Mouse (Mus musculus) adipose tissue, adult 10 weeks (tissue): ENCODE measurements around the gene Nrn1l. TPM values are rescaled to one million over a fixed set of nuclear protein-coding genes. Genes with fewer than 3 reads are reported as not detected.

Experiments used
- polyA plus RNA-seq: library from polyadenylated mRNA; stranded (reverse); fragments of 350-450 nt; fragmentation: Illumina TruSeq; extraction: RNeasy Lipid Tissue Mini Kit (QIAGEN cat#74804); gene quantifications from one replicate; pipeline ENCODE4 v1.2.3, GENCODE M21; 2014; ENCODE audit warnings: low read depth, low replicate concordance

The Nrn1l gene
- polyA plus RNA-seq = not detected

DNA sequence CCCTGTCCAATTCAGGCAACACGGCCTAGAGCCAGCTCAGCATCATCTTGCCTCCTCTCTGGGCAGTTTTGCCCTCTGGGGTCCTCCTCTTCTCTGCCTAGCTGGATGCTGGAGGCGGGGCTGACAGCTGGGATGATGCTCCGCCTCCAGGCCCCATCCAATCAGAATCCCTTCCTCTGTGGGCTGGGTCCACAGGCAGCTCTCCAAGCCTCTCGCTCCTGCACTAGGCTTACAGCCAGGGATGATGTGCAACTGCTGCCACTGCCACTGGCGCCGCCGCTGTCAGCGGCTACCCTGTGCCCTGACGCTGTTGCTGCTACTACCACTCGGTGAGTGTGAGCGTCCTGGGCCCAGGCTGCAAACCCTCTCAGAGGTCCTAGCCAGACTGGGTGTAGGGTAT, at the start of gene Nrn1l:
Nrn1l (plus strand) TSS at position 229 of the 400 bp plus-strand sequence.

DNA sequence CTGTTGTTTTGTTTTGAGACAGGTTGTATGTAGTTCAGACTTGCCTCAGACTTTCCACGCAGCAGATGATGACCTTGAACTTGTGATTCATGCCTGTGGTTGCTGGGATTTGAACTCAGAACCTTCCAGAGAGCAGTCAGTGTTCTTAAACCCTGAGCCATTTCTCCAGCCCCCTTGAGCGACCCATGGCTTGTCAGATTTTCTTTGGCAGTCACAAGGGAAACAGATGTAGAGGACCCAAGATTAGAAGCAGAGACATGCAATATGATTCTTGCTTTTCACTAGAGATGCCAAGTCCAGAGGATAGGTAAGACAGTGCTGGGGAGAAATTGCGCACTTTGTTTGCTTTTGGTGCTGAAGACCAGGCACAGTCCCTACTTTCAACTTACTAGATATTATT, 40.2 kb upstream of the Nrn1l start, which contains the start of gene Cenpt:
Cenpt (minus strand) TSS at position 101 of the 400 bp plus-strand sequence.

DNA sequence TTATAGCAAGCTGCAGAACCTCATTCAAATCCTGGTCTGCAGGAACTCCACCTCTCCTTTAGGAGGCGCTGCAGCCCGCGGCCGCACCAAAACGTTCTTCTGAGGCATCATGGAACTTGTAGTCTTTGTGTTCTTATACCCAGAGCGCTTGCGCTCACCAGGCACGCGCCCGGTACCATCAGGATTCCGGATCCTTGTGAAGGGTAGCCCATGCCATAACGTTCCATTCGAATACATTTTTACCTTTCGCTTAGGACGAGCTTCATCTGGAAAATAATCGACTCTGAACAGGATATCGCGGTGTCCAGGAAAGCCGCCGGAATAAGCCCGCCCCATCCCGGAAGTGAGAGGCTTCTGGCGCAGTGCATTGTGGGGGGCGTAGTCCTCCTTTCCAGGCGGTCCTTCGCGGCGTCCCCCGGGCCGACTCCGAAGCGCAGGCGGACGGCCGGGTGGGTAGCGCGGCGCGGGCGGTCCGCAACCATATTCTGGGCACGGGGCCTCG, 38.6 kb upstream of the Nrn1l start, which contains the start of gene Thap11:
Thap11 (plus strand) TSS at position 418 of the 502 bp plus-strand sequence.

DNA sequence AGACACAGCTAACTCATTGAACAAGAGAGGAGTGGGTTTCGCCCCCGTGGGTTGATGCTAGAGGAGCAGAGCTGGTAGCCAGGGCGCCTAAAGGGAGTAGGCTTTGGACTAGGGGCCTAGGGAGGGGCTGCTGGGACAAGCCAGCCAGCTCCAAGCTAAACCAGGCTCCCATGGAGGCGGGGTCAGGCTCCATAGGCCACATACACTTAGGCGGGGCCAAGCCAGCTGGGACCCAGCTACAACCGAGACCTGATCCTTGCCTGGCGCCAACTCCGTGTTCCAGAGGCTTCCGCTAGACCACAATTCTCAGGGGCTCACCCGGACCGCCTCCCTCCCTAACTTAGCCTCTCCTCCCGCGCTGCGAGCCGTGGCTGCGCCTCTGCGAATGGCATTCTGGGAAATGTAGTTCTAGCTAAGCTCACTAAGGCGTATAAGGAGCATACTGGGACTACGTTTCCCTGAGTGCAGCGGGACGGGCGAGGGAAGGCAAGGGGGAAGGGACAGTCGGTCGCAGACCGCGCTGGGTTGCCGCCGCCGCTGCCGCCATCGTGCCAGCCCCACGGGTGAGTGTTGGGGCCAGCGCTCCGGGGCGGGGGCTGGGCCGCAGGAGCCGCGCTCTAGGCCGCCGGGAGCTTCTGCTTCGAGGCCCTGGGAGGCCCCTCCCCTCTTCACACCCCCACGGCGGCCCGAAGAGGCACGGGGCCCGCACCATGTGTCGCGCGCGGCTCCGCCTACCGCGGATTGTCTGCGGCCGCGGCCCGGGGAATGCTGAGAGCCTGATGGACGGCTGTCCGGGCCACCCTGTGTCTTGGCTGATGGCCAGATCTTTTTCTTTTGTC, 33.0 kb upstream of the Nrn1l start, which contains the start of gene Nutf2:
Nutf2 (plus strand) TSS at position 438 of the 839 bp plus-strand sequence.

DNA sequence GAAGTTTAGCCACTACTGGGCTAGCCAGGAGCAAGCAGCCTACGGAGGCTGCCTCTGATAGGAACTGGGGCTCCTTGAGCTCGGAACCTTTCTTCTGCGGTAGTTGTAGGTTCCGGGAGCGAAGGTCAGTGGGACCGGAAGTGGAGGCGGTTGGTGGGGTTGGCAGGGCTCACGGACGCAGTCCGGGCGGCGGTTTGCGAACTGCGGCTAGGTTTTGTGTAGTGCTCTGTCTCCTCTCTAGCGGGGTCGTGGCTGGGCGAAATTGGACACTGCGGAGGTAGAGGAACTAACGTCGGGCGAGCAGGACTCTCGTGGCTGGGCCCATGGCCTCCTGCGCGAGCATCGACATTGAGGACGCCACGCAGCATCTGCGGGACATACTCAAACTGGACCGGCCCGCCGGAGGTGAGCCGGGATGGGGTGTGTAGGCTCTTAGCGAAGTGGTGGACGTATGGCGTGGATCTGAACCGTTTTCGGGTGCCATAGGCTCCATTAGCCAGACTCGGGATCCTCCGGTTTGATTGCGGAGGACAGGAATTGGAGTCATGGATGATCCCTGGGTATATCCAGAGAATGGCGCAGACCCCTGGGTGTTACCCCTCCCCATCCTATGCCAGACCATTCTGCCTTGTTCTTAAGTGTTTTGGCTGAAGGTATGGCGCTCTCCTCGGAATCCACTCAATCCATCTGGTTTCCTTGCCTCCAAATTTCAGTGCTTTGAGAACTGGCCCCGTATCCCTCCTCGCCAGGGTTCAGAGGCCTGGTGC, 12.4 kb upstream of the Nrn1l start, which contains the start of gene Edc4:
Edc4 (plus strand) TSS at position 128 of the 767 bp plus-strand sequence.

DNA sequence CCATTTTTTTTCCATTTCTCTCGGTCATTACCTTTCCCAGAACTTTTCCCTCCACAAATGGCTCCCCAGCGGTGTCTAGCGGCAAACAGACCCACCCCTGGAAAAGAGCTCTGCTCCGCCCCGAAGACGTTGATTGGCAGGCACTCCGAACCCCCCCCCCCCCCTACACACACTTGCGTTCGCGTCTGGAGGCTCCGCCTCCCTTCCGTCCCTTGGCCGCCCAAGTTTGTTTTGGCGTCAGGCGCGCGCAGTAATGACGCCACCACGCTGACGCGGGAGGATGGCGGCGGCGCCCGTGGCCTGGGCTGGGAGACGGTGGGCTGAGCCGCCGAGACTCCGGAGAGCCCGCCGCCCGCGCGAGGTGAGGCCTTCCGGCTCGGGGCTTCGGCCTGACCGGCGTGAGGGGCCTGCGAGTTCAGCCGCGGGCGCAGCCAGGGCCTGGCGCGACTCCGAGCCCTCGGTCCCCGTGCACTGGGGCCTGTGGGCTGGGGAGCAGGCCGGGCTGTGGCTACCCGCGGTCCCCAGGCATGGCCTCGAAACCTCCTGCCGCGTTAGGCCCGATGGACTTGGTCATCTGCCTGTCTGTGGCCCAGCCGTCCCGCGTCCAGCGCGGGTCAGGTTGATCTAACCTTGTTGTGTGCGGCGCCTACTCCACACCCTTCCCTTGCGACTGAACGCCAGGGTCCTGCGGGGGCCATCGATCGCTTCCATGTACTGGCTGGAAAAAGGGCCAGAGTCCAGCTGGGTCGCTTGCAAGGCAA, 7.0 kb downstream of the Nrn1l start, which contains the start of gene Pskh1:
Pskh1 (plus strand) TSS at position 262 of the 761 bp plus-strand sequence.

DNA sequence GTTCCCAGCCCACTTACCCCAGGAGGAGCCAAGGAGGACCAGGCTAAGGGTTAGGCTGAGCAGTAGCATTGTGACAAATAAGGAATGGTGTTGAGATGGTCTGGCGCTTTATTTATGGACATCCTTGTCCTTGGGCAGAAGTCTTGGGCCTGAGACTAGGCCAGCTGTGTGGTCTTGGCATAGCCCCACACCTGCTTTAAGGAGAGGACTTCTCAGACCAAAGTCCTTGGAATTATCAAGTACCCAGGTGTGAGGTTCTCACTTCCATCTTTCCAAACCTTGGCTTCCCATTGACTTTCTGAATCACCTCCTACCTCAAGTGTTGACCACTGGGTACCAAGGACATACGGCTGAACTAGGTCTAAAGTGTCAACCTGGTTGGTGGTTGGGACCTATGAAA, 40.4 kb downstream of the Nrn1l start, which contains the start of gene Ctrl:
Ctrl (minus strand) TSS at position 101 of the 400 bp plus-strand sequence.

DNA sequence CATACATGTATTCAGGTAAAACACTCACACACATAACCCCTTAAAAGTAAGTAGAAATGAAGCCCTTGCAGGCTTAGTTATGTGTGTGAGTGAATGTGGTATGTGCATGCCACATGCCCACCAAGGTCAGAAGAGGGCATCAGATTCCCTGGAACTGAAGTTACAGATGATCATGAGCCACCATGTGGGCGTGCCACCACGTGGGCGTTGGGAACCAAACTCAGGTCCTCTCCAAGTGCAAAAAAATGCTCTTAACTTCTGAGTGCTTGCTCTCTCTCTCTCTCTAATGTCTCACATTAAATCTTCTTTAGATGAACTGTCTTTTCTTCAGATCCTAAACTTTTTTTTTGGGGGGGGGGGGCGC, 44.9 kb downstream of the Nrn1l start, which contains the start of gene Psmb10:
Psmb10 (minus strand) TSS at position 139 of the 364 bp plus-strand sequence.

DNA sequence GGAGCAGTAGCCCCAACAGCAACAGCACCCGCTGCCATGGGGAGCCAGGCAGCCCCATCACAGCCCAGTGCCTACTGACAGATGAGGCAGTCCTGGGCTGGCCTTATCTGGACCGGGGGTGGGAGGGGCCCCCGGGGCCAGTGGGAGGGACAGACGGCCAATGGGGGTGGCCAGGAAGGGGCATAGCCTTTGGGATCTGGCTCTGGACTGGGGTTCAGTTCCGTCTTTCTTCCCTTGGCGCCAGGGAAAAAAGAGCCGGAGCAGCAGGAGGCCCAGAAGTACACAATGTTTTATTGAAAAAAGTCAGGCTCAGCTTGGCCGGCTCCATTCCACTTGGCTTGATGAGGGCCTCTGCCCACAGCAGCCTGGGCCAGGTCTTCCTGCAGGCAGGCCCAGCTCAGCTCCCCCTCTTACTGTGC, 50.0 kb downstream of the Nrn1l start, which contains the start of gene Lcat:
Lcat (minus strand) TSS at position 62 of the 419 bp plus-strand sequence.

Other genes with a start within 250 kb of the Nrn1l start
- 0.82 TPM for gene Carmil2, start 207.3 kb upstream of the Nrn1l start, polyA plus RNA-seq
- 24.3 TPM for gene Acd, start 192.5 kb upstream of the Nrn1l start, polyA plus RNA-seq
- gene Pard6a, start 192.4 kb upstream of the Nrn1l start, polyA plus RNA-seq = 13.0 TPM
- 0.74 TPM for gene 4933405L10Rik, start 185.9 kb upstream of the Nrn1l start, polyA plus RNA-seq
- 6.0 TPM for gene Enkd1, start 185.4 kb upstream of the Nrn1l start, polyA plus RNA-seq
- gene Gfod2, start 134.9 kb upstream of the Nrn1l start, polyA plus RNA-seq = 10.8 TPM
- gene Ranbp10, start 66.2 kb upstream of the Nrn1l start, polyA plus RNA-seq = 15.9 TPM
- 5.6 TPM for gene Tsnaxip1, start 65.8 kb upstream of the Nrn1l start, polyA plus RNA-seq
- gene Cenpt, start 40.3 kb upstream of the Nrn1l start, polyA plus RNA-seq = 12.0 TPM
- gene Thap11, start 38.4 kb upstream of the Nrn1l start, polyA plus RNA-seq = 24.7 TPM
- 71.3 TPM for gene Nutf2, start 33.0 kb upstream of the Nrn1l start, polyA plus RNA-seq
- gene Edc4, start 12.7 kb upstream of the Nrn1l start, polyA plus RNA-seq = 30.9 TPM
- 26.0 TPM for gene Pskh1, start 6.9 kb downstream of the Nrn1l start, polyA plus RNA-seq
- 1.3 TPM for gene Ctrl, start 40.3 kb downstream of the Nrn1l start, polyA plus RNA-seq
- gene Psmb10, start 44.9 kb downstream of the Nrn1l start, polyA plus RNA-seq = 39.5 TPM
- gene Lcat, start 49.8 kb downstream of the Nrn1l start, polyA plus RNA-seq = 1.5 TPM
- 22.0 TPM for gene Slc12a4, start 72.5 kb downstream of the Nrn1l start, polyA plus RNA-seq
- gene Dpep3, start 85.9 kb downstream of the Nrn1l start, polyA plus RNA-seq = 5.3 TPM
- gene Dus2, start 97.8 kb downstream of the Nrn1l start, polyA plus RNA-seq = 15.9 TPM
- not detected for gene Dpep2nb, start 112.4 kb downstream of the Nrn1l start, polyA plus RNA-seq
- gene Ddx28, start 118.3 kb downstream of the Nrn1l start, polyA plus RNA-seq = 8.5 TPM
- 19.4 TPM for gene Nfatc3, start 165.3 kb downstream of the Nrn1l start, polyA plus RNA-seq
- gene Esrp2, start 243.4 kb downstream of the Nrn1l start, polyA plus RNA-seq = 76.6 TPM